Mouse (Mus musculus): ENCODE data around the gene Capns1.

DNA sequence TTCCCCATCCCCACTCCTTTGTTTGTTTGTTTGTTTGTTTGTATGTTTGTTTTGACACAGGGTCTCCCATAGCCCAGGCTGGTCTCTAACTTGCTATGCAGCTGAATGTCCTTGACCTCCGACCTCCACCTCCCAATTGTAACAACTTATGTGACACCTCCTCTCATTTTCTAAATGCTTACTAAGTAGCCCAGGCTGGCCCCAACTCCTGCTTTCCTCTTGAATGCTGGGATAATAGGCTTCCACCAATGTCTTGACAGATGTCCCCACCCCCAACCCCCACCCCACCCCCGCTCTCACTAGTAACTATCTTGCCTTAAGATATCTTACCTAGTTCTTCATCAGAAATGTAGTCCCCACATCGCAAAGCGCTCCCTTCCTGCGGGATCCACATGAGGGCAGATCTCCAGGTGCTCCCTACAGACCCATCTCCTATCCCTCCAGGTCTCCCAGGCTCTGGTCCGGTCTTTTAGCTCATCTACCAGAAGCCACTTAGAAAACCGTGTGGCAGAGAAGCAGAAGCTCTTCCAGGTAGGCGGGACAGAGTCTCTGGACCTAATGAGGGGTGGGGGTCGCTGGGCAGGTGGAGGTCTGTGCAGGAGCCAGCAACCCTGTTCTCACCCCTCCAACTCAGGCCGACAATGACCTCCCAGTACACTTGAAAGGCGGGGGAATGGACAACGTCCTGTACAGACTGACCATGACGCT lies 13.8 kb downstream of the Capns1 start:
- TF ChIP-seq EP300 (IDR thresholded peaks at IDR 0.05; ENCODE audit: low read depth) (no peak), CTCF (IDR thresholded peaks at IDR 0.05; ENCODE audit: low read depth) (no peak)

Measured in heart, postnatal 0 days (tissue).